Mouse (Mus musculus): ENCODE data around the gene Ncr1. TPM values are rescaled to one million over a fixed set of nuclear protein-coding genes. Genes with fewer than 3 reads are reported as not detected.
"Not testable (repeated sequence)": the region's sequence is repeated elsewhere in the genome, so short reads cannot be mapped to it uniquely, and the experiment has no call there.

The Ncr1 gene
- not detected for total RNA-seq (2021)
- long read RNA-seq, experiment 1 = 0 reads
- long read RNA-seq, experiment 2 = 0 reads

GRCm38 (mm10) chr7:4337509-4337908 is at the start of gene Ncr1:
TSS of gene Ncr1 (plus strand) at chr7:4337724.
- no peak for DNase-seq
- intact Hi-C loops (cut with DNase I) = no loop called here

DNA sequence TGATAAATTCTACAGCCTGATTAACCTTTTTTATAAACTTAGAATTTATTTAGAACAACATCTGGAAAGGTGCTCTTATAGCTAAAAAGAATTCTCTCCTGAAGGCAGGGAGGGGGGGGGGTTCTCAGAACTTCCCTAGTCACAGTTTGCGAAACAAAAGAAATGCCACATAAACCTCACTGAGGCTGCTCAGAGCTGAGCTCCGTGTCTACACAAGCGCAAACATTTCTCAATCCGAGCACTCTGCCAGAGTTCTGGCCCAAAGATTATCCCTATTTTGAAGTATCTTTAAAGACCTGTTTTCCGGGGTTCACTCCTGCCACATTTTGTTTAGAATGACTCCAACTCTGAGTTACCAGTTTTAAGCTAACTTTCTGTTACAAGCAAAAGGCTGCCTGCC is 44.9 kb upstream of the Ncr1 start:
- DNase-seq = no peak
- intact Hi-C loops (cut with DNase I) = no loop called here

DNA sequence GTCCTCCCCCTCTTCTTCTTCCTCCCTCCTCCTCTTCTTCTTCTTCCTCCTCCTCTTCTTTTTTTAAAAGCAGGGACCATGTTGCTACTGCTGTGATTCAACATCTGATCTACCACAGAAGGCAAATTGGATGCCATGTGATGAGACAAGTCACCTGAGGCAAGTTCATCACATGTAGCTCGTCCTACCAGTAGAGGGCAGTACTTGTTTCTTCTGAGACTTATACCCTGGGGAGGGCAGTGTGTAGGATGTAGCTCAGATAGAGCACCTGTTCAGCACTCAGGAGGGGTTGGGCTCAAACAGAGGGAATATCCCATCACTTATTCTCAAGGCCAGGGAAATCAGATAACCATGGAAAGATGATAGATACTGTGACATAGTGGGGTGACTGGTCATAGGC is 40.3 kb upstream of the Ncr1 start:
- DNase-seq = no peak
- intact Hi-C loops (cut with DNase I) = no loop called here

DNA sequence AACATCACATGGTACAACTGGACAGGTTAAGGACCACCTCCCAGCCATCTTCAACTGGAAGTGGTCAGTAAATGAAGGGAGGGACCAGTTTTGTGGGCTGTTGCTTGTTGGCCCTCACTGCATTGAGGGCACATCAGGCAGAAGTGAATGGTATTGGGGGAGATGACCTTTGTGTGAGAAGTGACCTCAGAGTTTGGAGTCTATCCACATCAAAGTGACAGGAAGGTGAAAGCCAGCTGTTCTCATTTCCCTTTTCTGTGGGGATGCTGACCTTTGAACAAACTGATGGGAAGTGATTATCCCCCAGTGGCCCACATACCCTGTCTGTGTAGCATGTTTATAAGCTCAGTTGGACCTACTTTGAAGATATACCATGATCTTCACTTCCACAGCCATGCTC is 37.4 kb upstream of the Ncr1 start:
- intact Hi-C loops (cut with DNase I) = no loop called here
- DNase-seq = no peak

GRCm38 (mm10) chr7:4303457-4303856 is 34.1 kb upstream of the Ncr1 start:
- intact Hi-C loops (cut with DNase I) = no loop called here
- DNase-seq = no peak

- DNase-seq; intact Hi-C loops (cut with DNase I): not testable (repeated sequence)
These were observed 24.4 kb upstream of the Ncr1 start for GRCm38 (mm10) chr7:4313109-4313508.

- intact Hi-C loops (cut with DNase I) = not testable (repeated sequence)
These were observed 24.0 kb upstream of the Ncr1 start for GRCm38 (mm10) chr7:4313531-4313930.

GRCm38 (mm10) chr7:4323301-4323700 is 14.2 kb upstream of the Ncr1 start:
- intact Hi-C loops (cut with DNase I) = no loop called here

More at GRCm38 (mm10) chr7:4313531-4313930, 24.0 kb upstream of the Ncr1 start:
- not testable (repeated sequence) for DNase-seq

GRCm38 (mm10) chr7:4373521-4373920 is 36.0 kb downstream of the Ncr1 start:
- DNase-seq = no peak
- intact Hi-C loops (cut with DNase I) = no loop called here

More at GRCm38 (mm10) chr7:4323301-4323700, 14.2 kb upstream of the Ncr1 start:
- DNase-seq = no peak

Small RNA genes lying within 50 kb of the gene (microRNA-seq; reads per million reads assigned to microRNA genes)
- 0 reads per million in 2 experiments for gene Gm24752
- 0 reads per million in 2 experiments for gene Gm25349

Other genes starting within 250 kb of the Ncr1 start
- 1 to 10 TPM; 1.7 to 1.8 TPM for gene Ttyh1, start 218.3 kb upstream of the Ncr1 start, total RNA-seq (2021)
- gene Leng8, start 200.7 kb upstream of the Ncr1 start, total RNA-seq (2021) = 10 to 100 TPM; 32.8 to 43.8 TPM
- 1 to 10 TPM; 2.0 to 2.9 TPM for gene Leng9, start 187.3 kb upstream of the Ncr1 start, total RNA-seq (2021)
- 1 to 10 TPM; 2.0 to 3.1 TPM for gene Cdc42ep5, start 172.9 kb upstream of the Ncr1 start, total RNA-seq (2021)
- not detected for gene Lilra5, start 100.0 kb upstream of the Ncr1 start, total RNA-seq (2021)
- gene Gp6, start 60.0 kb downstream of the Ncr1 start, total RNA-seq (2021) = not detected
- gene Rdh13, start 107.9 kb downstream of the Ncr1 start, total RNA-seq (2021) = 10 to 100 TPM; 13.4 to 15.4 TPM
- gene Eps8l1, start 123.0 kb downstream of the Ncr1 start, total RNA-seq (2021) = 1 to 10 TPM in 1 of 2 experiments, under 1 TPM in 1; 0.59 to 1.5 TPM
- gene Ppp1r12c, start 164.0 kb downstream of the Ncr1 start, total RNA-seq (2021) = 10 to 100 TPM; 18.3 to 19.4 TPM
- gene Tnnt1, start 178.7 kb downstream of the Ncr1 start, total RNA-seq (2021) = 100 to 1,000 TPM; 181 to 818 TPM
- under 1 TPM; 0.44 to 0.64 TPM for gene Tnni3, start 186.5 kb downstream of the Ncr1 start, total RNA-seq (2021)
- gene Dnaaf3, start 194.7 kb downstream of the Ncr1 start, total RNA-seq (2021) = not detected
- gene Syt5, start 209.8 kb downstream of the Ncr1 start, total RNA-seq (2021) = not detected